Mouse (Mus musculus) olfactory bulb, adult 2 months (tissue): ENCODE measurements around the gene Tmem262. TPM values are rescaled to one million over a fixed set of nuclear protein-coding genes. Genes with fewer than 3 reads are reported as not detected.
A peak's percentile ranks its signal among the peaks of the same experiment; 100 is the strongest.

Experiments
- H3K27ac ChIP-seq: fragments of 200-500 bp; 2 replicates; pipeline ENCODE4 v1.5.1; 2012; ENCODE audit warnings: low read depth, low read length; ENCODE audit not compliant: insufficient read depth
- H3K4me1 ChIP-seq: fragments of 200-500 bp; 2 replicates; pipeline ENCODE4 v1.6.1; 2012; ENCODE audit warnings: low read length; ENCODE audit not compliant: control insufficient read depth, insufficient read depth
- H3K4me3 ChIP-seq: fragments of 200-500 bp; 2 replicates; pipeline ENCODE4 v1.5.1; 2012; ENCODE audit warnings: mild to moderate bottlenecking, low read depth, low read length, moderate library complexity; ENCODE audit not compliant: insufficient read depth
- CTCF ChIP-seq: fragments of 200-500 bp; IDR thresholded peaks from 2 replicates; pipeline ENCODE4 v1.5.1; 2012; ENCODE audit warnings: low read depth, mild to moderate bottlenecking, low read length, moderate library complexity; ENCODE audit not compliant: insufficient read depth
- POLR2A ChIP-seq: fragments of 200-500 bp; IDR thresholded peaks from 2 replicates; pipeline ENCODE4 v1.6.1; 2012; ENCODE audit warnings: mild to moderate bottlenecking, low read depth, low read length, moderate library complexity; ENCODE audit not compliant: insufficient read depth
- WGBS: fragments of 180-500 bp; shearing (Covaris S2); methylation state at CpG from one replicate; pipeline ENCODE4 v1.1.7; 2018; 5-methylcytosine and 5-hydroxymethylcytosine counted together
- polyA plus RNA-seq: library from polyadenylated mRNA; stranded (reverse); fragments of >200 nt; gene quantifications from 2 replicates; pipeline ENCODE4 v1.2.4, GENCODE M21; 2012; ENCODE audit warnings: low replicate concordance; ENCODE audit not compliant: missing spikeins, insufficient read depth, insufficient read length

Gene Tmem262
- polyA plus RNA-seq, 1 experiment = not detected

- Histone ChIP-seq H3K27ac (peak overlapping the region; percentile 84), H3K4me3 (peak overlapping the region; percentile 88), H3K4me1 (peaks cover 10% of the 10 kb centered on the region)
- 10% methylated on average over 20 of the region's 20 CpGs for WGBS
- no peak for TF ChIP-seq POLR2A
- TF ChIP-seq CTCF = no peak
These were observed 34.2 kb upstream of the Tmem262 start for GRCm38 (mm10) chr19:6045366-6046293.

GRCm38 (mm10) chr19:6046294-6047153 lies 33.3 kb upstream of the Tmem262 start, which contains the start of gene Syvn1:
TSS of gene Syvn1 (plus strand) at chr19:6046576.
- under 1% methylated on average over 65 of the region's 65 CpGs for WGBS
- Histone ChIP-seq H3K4me1 (peaks cover 10% of the 10 kb centered on the region), H3K4me3 (peak within 1 kb of the TSS; percentile 88), H3K27ac (peak within 1 kb of the TSS; percentile 99)
- peak; percentile 77 for TF ChIP-seq POLR2A
- no peak for TF ChIP-seq CTCF

GRCm38 (mm10) chr19:6047154-6047898 lies 32.5 kb upstream of the Tmem262 start:
- H3K27ac ChIP-seq = peak overlapping the region; percentile 63
- 1% methylated on average over 44 of the region's 44 CpGs for WGBS
- peak overlapping the region; percentile 88 for H3K4me3 ChIP-seq
- peaks cover 10% of the 10 kb centered on the region for H3K4me1 ChIP-seq
- TF ChIP-seq CTCF = no peak
- TF ChIP-seq POLR2A = no peak

GRCm38 (mm10) chr19:6047899-6048166 lies 32.0 kb upstream of the Tmem262 start:
- Histone ChIP-seq H3K27ac (no peak overlapping the region), H3K4me3 (peak overlapping the region; percentile 88), H3K4me1 (peaks cover 10% of the 10 kb centered on the region)
- WGBS = 86% methylated on average over 8 of the region's 8 CpGs
- TF ChIP-seq CTCF (no peak), POLR2A (no peak)

- WGBS = 87% methylated on average over 11 of the region's 11 CpGs
- no peak for TF ChIP-seq POLR2A
- no peak for TF ChIP-seq CTCF
- H3K4me1 ChIP-seq = peaks cover 10% of the 10 kb centered on the region
- no peak overlapping the region for H3K4me3 ChIP-seq
- no peak overlapping the region for H3K27ac ChIP-seq
These were observed 31.0 kb upstream of the Tmem262 start for GRCm38 (mm10) chr19:6048681-6049410.

GRCm38 (mm10) chr19:6052516-6052915 lies 27.3 kb upstream of the Tmem262 start:
- WGBS = 85% methylated on average over 7 of the region's 7 CpGs

GRCm38 (mm10) chr19:6054296-6054695 lies 25.5 kb upstream of the Tmem262 start:
- no peak overlapping the region for H3K27ac ChIP-seq
- TF ChIP-seq POLR2A (no peak), CTCF (no peak)
- peaks cover 3% of the 10 kb centered on the region; the same call in 1 of the 2 replicates for H3K4me1 ChIP-seq
- WGBS = 84% methylated on average over 5 of the region's 5 CpGs
- H3K4me3 ChIP-seq = no peak overlapping the region

More at GRCm38 (mm10) chr19:6052516-6052915, 27.3 kb upstream of the Tmem262 start:
- Histone ChIP-seq H3K27ac (no peak overlapping the region), H3K4me1 (peaks cover 10% of the 10 kb centered on the region), H3K4me3 (no peak overlapping the region)
- TF ChIP-seq CTCF (no peak), POLR2A (no peak)

GRCm38 (mm10) chr19:6056696-6057095 lies 23.1 kb upstream of the Tmem262 start:
- TF ChIP-seq POLR2A (no peak), CTCF (no peak)
- H3K4me1 ChIP-seq = peaks cover 3% of the 10 kb centered on the region; the same call in 1 of the 2 replicates
- WGBS = 23% methylated on average over 4 of the region's 4 CpGs
- no peak overlapping the region for H3K4me3 ChIP-seq
- no peak overlapping the region for H3K27ac ChIP-seq
